In genomic region chr2:159002481-159003186, GRCm38 (mm10) we compare ENCODE assay signal across 12 mouse cellular contexts.
DNase-seq lines count a peak whose midpoint lies in the region; ATAC-seq and TF ChIP-seq lines count a peak whose summit lies in the region.
"Had no signal": no experiment of that assay in that cellular context is flagged by ENCODE, and none has a peak within 500 bp of the region (broad histone marks: within the 10 kb centered on the region; RNA-seq: fewer than 3 reads in every experiment).

No protein-coding gene starts in this region.

- intact Hi-C loops in gastrocnemius, adult 2 months (cut with DNase I): no loop called here

- H3K27me3 ChIP-seq in kidney, postnatal 0 days (ENCODE audit: insufficient read depth, low read length): no peaks in the 10 kb centered on the region
- H3K27me3 ChIP-seq in embryonic facial prominence, embryonic 15.5 days: no peaks in the 10 kb centered on the region
- H3K27me3 ChIP-seq in hindbrain, embryonic 16.5 days (replicated peaks; ENCODE audit: control insufficient read depth, insufficient read depth, low read length): no peaks in the 10 kb centered on the region

- no peak overlapping the region for H3K4me2 ChIP-seq in kidney, postnatal 0 days (ENCODE audit: low read length)
- H3K4me2 ChIP-seq in embryonic facial prominence, embryonic 15.5 days (replicated peaks): peak overlapping the region; percentile 36
- peak overlapping the region; percentile 53 for H3K4me2 ChIP-seq in hindbrain, embryonic 16.5 days (ENCODE audit: low read length)

- no peak for ATAC-seq in kidney, postnatal 0 days (replicated peaks; ENCODE audit: low FRiP score, low read depth)
- no peak for ATAC-seq in embryonic facial prominence, embryonic 15.5 days (ENCODE audit: insufficient number of reproducible peaks, low FRiP score, low TSS enrichment, low read depth)
- peak; percentile 76; the same call in 1 of the 2 replicates for ATAC-seq in hindbrain, embryonic 16.5 days

- 14% methylated on average over 17 of the region's 17 CpGs for whole genome bisulfite sequencing in kidney, postnatal 0 days
- WGBS in embryonic facial prominence, embryonic 15.5 days: 17% methylated on average over 17 of the region's 17 CpGs
- WGBS in hindbrain, embryonic 16.5 days: 11% methylated on average over 17 of the region's 17 CpGs

- no peak overlapping the region for H3K4me3 ChIP-seq in kidney, postnatal 0 days (replicated peaks; ENCODE audit: low read depth, low read length)
- no peak overlapping the region for H3K4me3 ChIP-seq in embryonic facial prominence, embryonic 15.5 days (replicated peaks)
- H3K4me3 ChIP-seq in hindbrain, embryonic 16.5 days (ENCODE audit: low read length): peak overlapping the region; percentile 22
- H3K4me3 ChIP-seq in gastrocnemius, adult 2 months: no peak overlapping the region

- peak; percentile 4 for DNase-seq in kidney, postnatal 0 days (ENCODE audit: low spot score)
- no peak for DNase-seq in kidney, adult 18-20 months
- DNase-seq in neural tube, embryonic 10.5 days (ENCODE audit: extremely low spot score, low spot score): peak; percentile 45
- DNase-seq in frontal cortex, postnatal 25 days (ENCODE audit: low spot score in 2 of 2): no peak
- no peak for DNase-seq in gastrocnemius, adult 2 months
- no peak for DNase-seq in layer of hippocampus, postnatal 25 days (ENCODE audit: extremely low spot score in 1 of 2, low spot score in 1 of 2)
- DNase-seq: adrenal gland, adult 2 months; B cell, adult 2 months; cerebellum, adult 9-10 months; heart, postnatal 14 days had no signal

- TF ChIP-seq CTCF in kidney, postnatal 0 days (IDR thresholded peaks at IDR 0.05; ENCODE audit: low read depth): no peak
- TF ChIP-seq CTCF in gastrocnemius, adult 2 months (IDR thresholded peaks at IDR 0.05): no peak

- no peaks in the 10 kb centered on the region for H3K36me3 ChIP-seq in kidney, postnatal 0 days (ENCODE audit: insufficient read depth, low read length)
- H3K36me3 ChIP-seq in embryonic facial prominence, embryonic 15.5 days: no peaks in the 10 kb centered on the region
- H3K36me3 ChIP-seq in hindbrain, embryonic 16.5 days (ENCODE audit: control insufficient read depth, insufficient read depth, low read length): no peaks in the 10 kb centered on the region

- no peak overlapping the region for H3K27ac ChIP-seq in kidney, postnatal 0 days
- H3K27ac ChIP-seq in embryonic facial prominence, embryonic 15.5 days (replicated peaks): no peak overlapping the region
- no peak overlapping the region for H3K27ac ChIP-seq in hindbrain, embryonic 16.5 days (ENCODE audit: low read depth, low read length)
- H3K27ac ChIP-seq in gastrocnemius, adult 2 months: no peak overlapping the region

- no peaks in the 10 kb centered on the region for H3K9me3 ChIP-seq in kidney, postnatal 0 days (replicated peaks; ENCODE audit: low read length)
- H3K9me3 ChIP-seq in embryonic facial prominence, embryonic 15.5 days (replicated peaks): no peaks in the 10 kb centered on the region
- no peaks in the 10 kb centered on the region for H3K9me3 ChIP-seq in hindbrain, embryonic 16.5 days (ENCODE audit: control insufficient read depth, low read length)

- no peak overlapping the region for H3K9ac ChIP-seq in kidney, postnatal 0 days (ENCODE audit: low read depth, low read length)
- H3K9ac ChIP-seq in embryonic facial prominence, embryonic 15.5 days: no peak overlapping the region
- peak overlapping the region; percentile 42; the same call in 1 of the 2 replicates for H3K9ac ChIP-seq in hindbrain, embryonic 16.5 days (ENCODE audit: low read depth, low read length)

- H3K4me1 ChIP-seq in kidney, postnatal 0 days (replicated peaks; ENCODE audit: insufficient read depth, low read length): no peaks in the 10 kb centered on the region
- H3K4me1 ChIP-seq in embryonic facial prominence, embryonic 15.5 days: peaks cover 11% of the 10 kb centered on the region
- H3K4me1 ChIP-seq in hindbrain, embryonic 16.5 days (ENCODE audit: control insufficient read depth, insufficient read depth, low read depth, low read length): peaks cover 9% of the 10 kb centered on the region

Comparison
In these comparisons a context has a peak if more than half of its experiments do, and no peak if none do; other contexts are left out.
1. DNase-seq: peak in kidney, postnatal 0 days (single experiment) and neural tube, embryonic 10.5 days (single experiment); none in kidney, adult 18-20 months (single experiment), frontal cortex, postnatal 25 days (0 of 2), gastrocnemius, adult 2 months (single experiment) and layer of hippocampus, postnatal 25 days (0 of 2).